Mouse (Mus musculus): ENCODE measurements around the gene Snx27. TPM values are rescaled to one million over a fixed set of nuclear protein-coding genes. Genes with fewer than 3 reads are reported as not detected.

Gene Snx27
- polyA plus RNA-seq, 1 experiment, result 16.4 TPM

DNA sequence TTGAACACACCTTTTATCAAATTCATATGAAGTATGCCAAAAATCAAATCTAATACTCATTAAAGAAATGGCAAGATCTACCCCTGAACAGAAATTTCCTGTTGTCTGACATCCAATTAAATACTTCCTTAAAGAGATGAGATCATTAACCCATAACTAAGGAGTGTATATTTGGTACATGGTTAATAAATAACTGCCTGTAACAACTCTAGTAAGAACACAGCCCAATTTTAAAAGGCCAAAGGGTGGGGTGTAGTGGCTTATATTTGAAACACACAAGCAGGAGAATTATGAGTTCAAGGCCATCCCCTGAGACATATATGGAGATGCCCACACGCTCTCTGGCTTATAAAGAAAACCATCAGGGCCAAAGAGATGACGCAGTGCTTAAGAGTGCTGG is 133.1 kb downstream of the Snx27 start:
- peaks cover 9% of the 10 kb centered on the region; the same call in 1 of the 2 replicates for H3K36me3 ChIP-seq (ENCODE audit: control insufficient read depth, insufficient read depth, low read length)
- H3K4me3 ChIP-seq (ENCODE audit: insufficient read depth, low read depth, low read length), result no peak overlapping the region
- 94% methylated on average over 2 of the region's 2 CpGs for WGBS
- no peaks in the 10 kb centered on the region; the same call in 1 of the 2 replicates for H3K4me1 ChIP-seq (ENCODE audit: control insufficient read depth, insufficient read depth, low read length)
- DNase-seq, result no peak
- no peaks in the 10 kb centered on the region for H3K27me3 ChIP-seq (replicated peaks; ENCODE audit: control insufficient read depth, insufficient read depth, low read length)
- no peak overlapping the region for H3K27ac ChIP-seq (ENCODE audit: insufficient read depth, low read depth, low read length)
- TF ChIP-seq POLR2A (IDR thresholded peaks at IDR 0.05; ENCODE audit: low read depth, low read length), result no peak
- TF ChIP-seq CTCF (conservative IDR thresholded peaks at IDR 0.05; ENCODE audit: insufficient read depth, insufficient read length, low read depth, low read length), result no peak

Other genes with a start within 250 kb of the Snx27 start
- 0.06 and 0.07 TPM in 2 replicates for gene Them5, start 240.6 kb downstream of the Snx27 start, polyA plus RNA-seq (2012; rRNA removed)
- gene C2cd4d, start 220.3 kb downstream of the Snx27 start, polyA plus RNA-seq (2012; rRNA removed), result 0.86 and 1.5 TPM in 2 replicates
- gene Rorc, start 209.9 kb downstream of the Snx27 start, polyA plus RNA-seq (2012; rRNA removed), result 21.8 and 24.4 TPM in 2 replicates
- 0.14 and 0.20 TPM in 2 replicates for gene Lingo4, start 184.2 kb downstream of the Snx27 start, polyA plus RNA-seq (2012; rRNA removed)
- 0.75 and 0.90 TPM in 2 replicates for gene Tdrkh, start 169.4 kb downstream of the Snx27 start, polyA plus RNA-seq (2012; rRNA removed)
- gene Mrpl9, start 139.4 kb downstream of the Snx27 start, polyA plus RNA-seq (2012; rRNA removed), result 39.2 and 47.8 TPM in 2 replicates
- gene Oaz3, start 138.8 kb downstream of the Snx27 start, polyA plus RNA-seq (2012; rRNA removed), result 0.25 and 1.0 TPM in 2 replicates
- 1.6 and 2.2 TPM in 2 replicates for gene Celf3, start 104.4 kb downstream of the Snx27 start, polyA plus RNA-seq (2012; rRNA removed)
- 0.39 and 0.47 TPM in 2 replicates for gene Riiad1, start 102.4 kb downstream of the Snx27 start, polyA plus RNA-seq (2012; rRNA removed)
- gene Gm10972, start 60.4 kb upstream of the Snx27 start, polyA plus RNA-seq (2012; rRNA removed), result not detected in 2 replicates
- gene Tuft1, start 76.2 kb upstream of the Snx27 start, polyA plus RNA-seq (2012; rRNA removed), result 15.3 and 15.9 TPM in 2 replicates
- gene Selenbp2, start 110.8 kb upstream of the Snx27 start, polyA plus RNA-seq (2012; rRNA removed), result 22.6 and 26.7 TPM in 2 replicates
- 6.0 and 6.8 TPM in 2 replicates for gene Cgn, start 203.8 kb upstream of the Snx27 start, polyA plus RNA-seq (2012; rRNA removed)